Mouse (Mus musculus) hindbrain, embryonic 11.5 days (tissue): Measurements from ENCODE around the gene Coq7. TPM values are rescaled to one million over a fixed set of nuclear protein-coding genes. Genes with fewer than 3 reads are reported as not detected.

Experiments
- ATAC-seq: fragments of 200-750 bp; cut with Nextera tagmentation; 2 replicates; pipeline ENCODE4 v1.8.0; 2017; ENCODE audit warnings: mild to moderate bottlenecking, moderate TSS enrichment, moderate library complexity; ENCODE audit not compliant: low FRiP score
- DNase-seq: peaks from one replicate; pipeline ENCODE4 v3.0.0-alpha.2; 2015; ENCODE audit warnings: low spot score
- H3K27ac ChIP-seq: fragments of 300-500 bp; sonication (generic); 2 replicates; pipeline ENCODE4 v1.5.1; 2014; ENCODE audit warnings: mild to moderate bottlenecking, low read depth, low read length
- H3K27me3 ChIP-seq: fragments of 300-500 bp; sonication (generic); 2 replicates; pipeline ENCODE4 v1.6.1; 2014; ENCODE audit warnings: mild to moderate bottlenecking, low read length, moderate library complexity, mixed read lengths; ENCODE audit not compliant: control insufficient read depth, insufficient read depth
- H3K36me3 ChIP-seq: fragments of 300-500 bp; sonication (generic); 2 replicates; pipeline ENCODE4 v1.6.1; 2014; ENCODE audit warnings: mild to moderate bottlenecking, low read length, moderate library complexity, mixed read lengths; ENCODE audit not compliant: control insufficient read depth, insufficient read depth
- H3K4me1 ChIP-seq: fragments of 300-500 bp; sonication (generic); replicated peaks from 2 replicates; pipeline ENCODE4 v1.6.1; 2014; ENCODE audit warnings: low read length, mixed read lengths; ENCODE audit not compliant: control insufficient read depth, insufficient read depth
- H3K4me2 ChIP-seq: fragments of 300-500 bp; sonication (generic); replicated peaks from 2 replicates; pipeline ENCODE4 v1.6.1; 2014; ENCODE audit warnings: mild to moderate bottlenecking, low read depth, low read length
- H3K4me3 ChIP-seq: fragments of 300-500 bp; sonication (generic); 2 replicates; pipeline ENCODE4 v1.5.1; 2014; ENCODE audit warnings: low read depth, low read length
- H3K9ac ChIP-seq: fragments of 300-500 bp; sonication (generic); 2 replicates; pipeline ENCODE4 v1.6.1; 2014; ENCODE audit warnings: low read depth, low read length
- H3K9me3 ChIP-seq: fragments of 300-500 bp; sonication (generic); 2 replicates; pipeline ENCODE4 v1.6.1; 2016; ENCODE audit warnings: low read length; ENCODE audit not compliant: control insufficient read depth
- WGBS: fragments of 180-500 bp; shearing (Covaris S2); extraction: QIAGEN DNeasy Blood & Tissue Kit; methylation state at CpG from one replicate; pipeline ENCODE4 v1.1.7; 2014; 5-methylcytosine and 5-hydroxymethylcytosine counted together
- polyA plus RNA-seq: library from polyadenylated mRNA; unstranded; fragments of >200 nt; fragmentation: Nextera tagmentation; extraction: Ambion mirVana; gene quantifications from 2 replicates; pipeline ENCODE4 v1.2.1, GENCODE M21; 2014

The Coq7 gene
- 103 and 115 TPM in 2 replicates for polyA plus RNA-seq

DNA sequence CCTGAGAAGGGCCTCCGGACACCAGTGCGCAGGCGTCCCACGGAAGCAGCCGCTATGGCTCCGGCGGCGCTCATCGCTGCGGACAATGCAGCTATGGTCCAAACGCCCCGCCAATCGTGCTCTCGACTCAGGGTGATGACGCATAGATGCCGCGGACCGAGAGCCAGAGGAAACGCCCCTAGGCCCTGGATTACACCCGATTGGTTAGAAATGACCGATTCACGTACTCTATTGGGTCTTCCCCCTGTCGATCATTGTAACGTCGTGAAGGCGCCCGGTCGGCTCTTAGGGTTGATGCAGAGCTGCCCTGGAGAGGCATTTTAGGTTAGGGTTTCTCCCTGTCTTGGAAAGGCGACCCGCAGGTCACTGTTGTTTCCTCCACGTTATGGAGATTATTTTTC lies at the start of gene Coq7:
Coq7 (minus strand) TSS at position 179 of the 401 bp plus-strand sequence.
- H3K4me1 ChIP-seq: no peaks in the 10 kb centered on the region
- peak within 1 kb of the TSS; percentile 64 for H3K4me3 ChIP-seq
- H3K4me2 ChIP-seq: peak within 1 kb of the TSS; percentile 58
- DNase-seq (peak; percentile 99), ATAC-seq (peak; percentile 100)
- no peaks in the 10 kb centered on the region; the same call in 1 of the 2 replicates for H3K36me3 ChIP-seq
- no peaks in the 10 kb centered on the region for H3K27me3 ChIP-seq
- WGBS: under 1% methylated on average over 31 of the region's 31 CpGs
- peak within 1 kb of the TSS; percentile 97 for H3K27ac ChIP-seq
- H3K9me3 ChIP-seq: no peaks in the 10 kb centered on the region
- peak within 1 kb of the TSS; percentile 78 for H3K9ac ChIP-seq

GRCm38 (mm10) chr7:118579938-118580337 lies 46.8 kb upstream of the Coq7 start:
- Histone ChIP-seq H3K4me2 (no peak overlapping the region), H3K27me3 (no peaks in the 10 kb centered on the region), H3K27ac (no peak overlapping the region), H3K9me3 (no peaks in the 10 kb centered on the region), H3K9ac (no peak overlapping the region), H3K4me1 (no peaks in the 10 kb centered on the region), H3K36me3 (no peaks in the 10 kb centered on the region), H3K4me3 (no peak overlapping the region)
- DNase-seq: no peak
- ATAC-seq: no peak
- WGBS: 74% methylated on average over 2 of the region's 2 CpGs

- no peak for ATAC-seq
- H3K36me3 ChIP-seq: no peaks in the 10 kb centered on the region
- 78% methylated on average over 3 of the region's 3 CpGs for WGBS
Measured at GRCm38 (mm10) chr7:118578269-118578668, 45.1 kb upstream of the Coq7 start.

DNA sequence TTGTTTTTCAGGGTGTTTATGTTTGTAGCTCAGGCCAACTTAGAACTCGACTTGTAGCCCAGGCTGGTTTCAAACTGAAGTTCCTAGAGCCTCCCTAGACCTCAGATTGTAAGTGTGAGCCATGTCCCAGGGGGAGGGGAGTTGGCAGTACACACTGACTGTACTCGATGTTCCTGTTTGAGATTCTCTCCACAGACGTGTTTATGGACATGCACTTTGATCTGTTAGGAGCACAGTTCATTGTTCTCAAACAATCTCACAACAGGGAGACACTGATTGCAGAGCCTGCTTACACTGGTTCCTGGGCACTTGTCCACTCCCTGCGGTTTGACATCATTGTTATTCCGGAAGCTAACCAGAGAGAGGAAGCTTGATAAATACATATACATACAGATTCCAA lies 38.9 kb upstream of the Coq7 start:
- Histone ChIP-seq H3K27ac (no peak overlapping the region), H3K4me2 (no peak overlapping the region)
- no peak for ATAC-seq

More at GRCm38 (mm10) chr7:118578269-118578668, 45.1 kb upstream of the Coq7 start:
- no peaks in the 10 kb centered on the region for H3K27me3 ChIP-seq
- H3K4me1 ChIP-seq: no peaks in the 10 kb centered on the region
- no peaks in the 10 kb centered on the region for H3K9me3 ChIP-seq
- H3K9ac ChIP-seq: no peak overlapping the region
- no peak for DNase-seq
- H3K4me3 ChIP-seq: no peak overlapping the region
- H3K4me2 ChIP-seq: no peak overlapping the region
- H3K27ac ChIP-seq: no peak overlapping the region

DNA sequence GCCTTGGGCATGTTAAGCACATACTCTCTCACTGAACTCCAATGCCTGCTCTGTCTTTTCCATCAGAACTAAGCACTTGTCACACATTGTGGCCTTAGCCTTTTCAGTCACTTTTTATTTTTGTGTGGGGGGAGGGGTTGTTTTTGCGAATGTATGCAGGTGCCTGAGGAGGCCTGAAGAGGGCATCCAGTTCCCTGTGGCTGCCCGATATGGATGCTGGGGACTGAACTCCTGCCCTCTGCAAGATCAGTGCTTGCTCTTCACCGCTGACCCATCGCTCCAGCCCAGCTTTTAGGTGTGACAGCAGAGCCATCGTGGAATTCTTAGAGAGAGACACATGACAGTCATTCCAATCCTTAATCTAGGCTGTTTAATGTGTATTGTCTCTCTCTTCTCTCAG lies 38.2 kb upstream of the Coq7 start:
- no peak overlapping the region for H3K27ac ChIP-seq
- H3K4me2 ChIP-seq: no peak overlapping the region
- H3K4me3 ChIP-seq: no peak overlapping the region
- H3K9ac ChIP-seq: no peak overlapping the region
- no peaks in the 10 kb centered on the region; the same call in 1 of the 2 replicates for H3K4me1 ChIP-seq
- H3K27me3 ChIP-seq: no peaks in the 10 kb centered on the region
- ATAC-seq (no peak), DNase-seq (no peak)
- no peaks in the 10 kb centered on the region for H3K36me3 ChIP-seq
- H3K9me3 ChIP-seq: no peaks in the 10 kb centered on the region
- 50% methylated on average over 5 of the region's 5 CpGs for WGBS

More for the DNA sequence above, 38.9 kb upstream of the Coq7 start:
- H3K9me3 ChIP-seq: no peaks in the 10 kb centered on the region
- H3K4me3 ChIP-seq: no peak overlapping the region
- H3K36me3 ChIP-seq: no peaks in the 10 kb centered on the region
- no peak overlapping the region for H3K9ac ChIP-seq
- H3K4me1 ChIP-seq: no peaks in the 10 kb centered on the region; the same call in 1 of the 2 replicates
- 56% methylated on average over 5 of the region's 5 CpGs for WGBS
- no peaks in the 10 kb centered on the region for H3K27me3 ChIP-seq
- DNase-seq: no peak

DNA sequence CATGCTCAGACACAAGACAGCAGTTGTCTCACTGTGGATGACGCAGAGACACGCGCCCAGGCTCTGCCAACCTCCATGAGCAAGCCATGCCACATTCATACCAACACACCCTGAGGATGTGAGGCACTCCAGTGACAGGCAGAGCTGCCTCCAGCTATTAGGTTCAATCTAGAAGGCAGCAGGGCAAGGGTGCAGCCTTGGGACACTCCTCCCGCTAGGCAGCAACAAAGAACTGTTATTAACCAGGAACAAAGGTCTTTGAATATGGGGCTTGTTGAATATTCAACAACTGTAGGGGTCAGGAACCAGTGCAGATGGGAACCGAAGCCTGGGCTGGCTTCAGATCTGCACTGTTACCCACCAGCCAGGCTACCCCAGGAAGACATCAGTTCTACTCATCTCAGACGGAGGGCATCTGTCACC lies 36.0 kb upstream of the Coq7 start:
- Histone ChIP-seq H3K9ac (no peak overlapping the region), H3K27ac (peak overlapping the region; percentile 36; the same call in 1 of the 2 replicates), H3K4me1 (no peaks in the 10 kb centered on the region; the same call in 1 of the 2 replicates), H3K9me3 (no peaks in the 10 kb centered on the region), H3K27me3 (no peaks in the 10 kb centered on the region), H3K4me3 (no peak overlapping the region), H3K36me3 (no peaks in the 10 kb centered on the region), H3K4me2 (no peak overlapping the region)
- peak; percentile 85 for ATAC-seq
- WGBS: 40% methylated on average over 6 of the region's 6 CpGs
- peak; percentile 55 for DNase-seq

DNA sequence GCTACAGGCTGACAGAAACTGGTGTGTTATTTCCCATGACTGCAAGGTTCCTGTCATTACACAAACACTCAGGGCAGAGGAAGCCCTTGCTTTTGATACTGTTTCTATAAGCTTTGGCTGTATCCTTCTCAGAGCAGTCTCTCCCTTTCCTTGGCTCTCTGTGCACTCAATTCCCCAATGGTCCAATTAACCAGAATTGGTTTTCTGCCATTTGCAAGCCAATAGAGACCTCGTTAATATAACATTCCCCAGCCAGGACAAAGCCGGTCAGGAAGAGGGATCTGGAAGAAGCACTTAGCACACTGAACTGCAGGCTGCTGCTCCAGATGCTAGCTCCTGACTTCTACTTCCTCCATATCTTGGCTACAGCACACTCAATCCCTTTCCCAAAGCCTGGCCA lies 21.1 kb upstream of the Coq7 start:
- no peak for ATAC-seq
- no peak overlapping the region for H3K27ac ChIP-seq

DNA sequence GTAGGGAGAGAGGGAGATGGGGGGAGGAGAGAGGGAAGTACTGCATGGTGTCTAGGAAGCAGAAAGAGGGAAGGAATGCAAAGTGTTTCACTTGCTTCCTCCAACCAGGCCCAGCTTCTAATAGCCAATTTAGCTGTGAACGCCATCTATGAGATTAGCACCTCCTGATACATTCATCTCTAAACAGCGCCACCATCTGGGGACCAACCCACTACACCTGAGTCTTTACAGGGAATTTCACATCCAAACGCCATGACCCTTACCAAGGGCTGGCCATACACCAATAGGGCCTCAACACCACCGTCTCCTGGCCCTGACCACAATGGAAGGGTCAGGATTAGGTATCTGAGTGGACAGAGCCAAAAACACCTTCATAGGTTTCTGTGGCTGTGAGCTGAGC lies 20.7 kb upstream of the Coq7 start:
- no peaks in the 10 kb centered on the region for H3K36me3 ChIP-seq
- no peak overlapping the region for H3K27ac ChIP-seq
- no peak overlapping the region for H3K4me2 ChIP-seq
- no peaks in the 10 kb centered on the region for H3K9me3 ChIP-seq
- WGBS: 72% methylated on average over 4 of the region's 4 CpGs
- no peak for ATAC-seq
- H3K9ac ChIP-seq: no peak overlapping the region
- no peaks in the 10 kb centered on the region for H3K27me3 ChIP-seq
- DNase-seq: no peak
- H3K4me3 ChIP-seq: no peak overlapping the region
- H3K4me1 ChIP-seq: no peaks in the 10 kb centered on the region

More for the DNA sequence above, 21.1 kb upstream of the Coq7 start:
- no peak for DNase-seq
- Histone ChIP-seq H3K27me3 (no peaks in the 10 kb centered on the region), H3K9me3 (no peaks in the 10 kb centered on the region), H3K9ac (no peak overlapping the region), H3K4me1 (no peaks in the 10 kb centered on the region), H3K4me3 (no peak overlapping the region), H3K4me2 (no peak overlapping the region), H3K36me3 (no peaks in the 10 kb centered on the region)
- WGBS: 93% methylated on average over 2 of the region's 2 CpGs

DNA sequence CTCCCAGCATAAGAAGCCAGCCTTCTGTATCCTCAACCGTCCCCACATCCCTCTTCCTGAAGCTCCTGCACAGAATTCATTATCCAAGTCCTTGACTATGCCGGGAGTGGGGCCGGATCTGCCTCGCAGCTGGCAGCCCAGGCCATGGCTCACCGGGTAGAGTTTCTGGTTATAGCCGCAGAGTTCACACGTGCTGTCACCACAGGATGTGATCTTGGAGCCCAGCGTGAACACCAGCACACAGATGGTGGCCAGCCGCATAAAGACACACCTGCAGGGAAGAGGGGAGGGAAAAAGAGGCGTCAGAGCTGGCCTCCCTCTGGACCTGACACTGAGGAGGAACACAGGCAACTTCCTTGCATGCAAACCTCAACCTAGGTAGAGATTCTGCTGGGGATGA lies 14.3 kb upstream of the Coq7 start:
- no peak overlapping the region for H3K4me3 ChIP-seq
- no peak for DNase-seq
- no peaks in the 10 kb centered on the region for H3K27me3 ChIP-seq
- no peaks in the 10 kb centered on the region for H3K36me3 ChIP-seq
- no peak for ATAC-seq
- H3K4me1 ChIP-seq: no peaks in the 10 kb centered on the region
- H3K9me3 ChIP-seq: no peaks in the 10 kb centered on the region
- H3K4me2 ChIP-seq: no peak overlapping the region
- H3K9ac ChIP-seq: no peak overlapping the region
- H3K27ac ChIP-seq: no peak overlapping the region
- WGBS: 77% methylated on average over 10 of the region's 10 CpGs
